Mouse (Mus musculus) large intestine, adult 2 months (tissue): ENCODE results near the gene Plxnb1. TPM values are rescaled to one million over a fixed set of nuclear protein-coding genes. Genes with fewer than 3 reads are reported as not detected.
"Not testable (repeated sequence)": the region's sequence is repeated elsewhere in the genome, so short reads cannot be mapped to it uniquely, and the experiment has no call there.

Source experiments
- DNase-seq: peaks from one replicate; pipeline ENCODE4 v3.0.0-alpha.2; 2012; ENCODE audit warnings: low read depth, low spot score
- WGBS: fragments of 180-500 bp; shearing (Covaris S2); methylation state at CpG from one replicate; pipeline ENCODE4 v1.1.7; 2018; 5-methylcytosine and 5-hydroxymethylcytosine counted together
- polyA plus RNA-seq: library from polyadenylated mRNA; depleted of rRNA; stranded (reverse); fragments of >200 nt; gene quantifications from 2 replicates; pipeline ENCODE4 v1.2.3, GENCODE M21; 2012; rRNA removed

Gene Plxnb1
- polyA plus RNA-seq, 1 experiment = 2.5 TPM

DNA sequence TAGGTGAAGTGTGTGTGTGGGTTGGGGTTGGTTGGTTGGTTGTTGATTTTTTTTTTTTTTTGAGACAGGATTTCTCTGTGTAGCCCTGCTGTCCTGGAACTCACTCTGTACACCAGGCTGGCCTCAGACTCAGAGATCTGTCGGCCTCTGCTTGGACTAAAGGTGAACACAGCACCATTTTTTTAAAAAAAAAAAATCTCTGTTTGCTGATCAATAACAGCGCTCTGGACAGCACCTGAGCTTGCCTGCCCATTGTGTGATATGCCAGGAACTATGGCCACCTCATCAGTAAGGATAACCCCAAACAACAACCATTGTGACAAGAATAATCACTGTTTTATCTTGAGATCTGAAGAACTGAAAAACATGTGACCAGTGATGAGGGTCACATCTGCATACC, 29.9 kb downstream of the Plxnb1 start:
- WGBS = 74% methylated on average over 2 of the region's 2 CpGs
- DNase-seq = no peak

DNA sequence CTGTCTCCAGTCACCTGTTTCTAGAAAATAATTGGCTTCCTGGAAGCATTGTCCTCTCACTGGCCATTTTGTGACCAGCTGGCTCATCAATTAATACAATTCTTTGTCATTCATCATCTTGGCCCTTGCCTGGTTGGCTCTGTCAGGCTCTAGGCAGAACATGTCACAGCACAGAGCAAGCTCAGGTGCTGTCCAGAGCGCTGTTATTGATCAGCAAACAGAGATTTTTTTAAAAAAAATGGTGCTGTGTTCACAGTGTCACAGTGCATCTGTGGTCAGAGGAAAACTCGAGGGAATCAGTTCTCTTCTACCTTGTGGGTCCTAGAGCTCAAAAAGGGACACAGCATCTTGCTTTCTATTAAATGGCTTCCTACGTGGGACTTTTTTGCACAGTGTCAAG, 30.3 kb downstream of the Plxnb1 start:
- DNase-seq = no peak
- WGBS = 68% methylated on average over 3 of the region's 3 CpGs

DNA sequence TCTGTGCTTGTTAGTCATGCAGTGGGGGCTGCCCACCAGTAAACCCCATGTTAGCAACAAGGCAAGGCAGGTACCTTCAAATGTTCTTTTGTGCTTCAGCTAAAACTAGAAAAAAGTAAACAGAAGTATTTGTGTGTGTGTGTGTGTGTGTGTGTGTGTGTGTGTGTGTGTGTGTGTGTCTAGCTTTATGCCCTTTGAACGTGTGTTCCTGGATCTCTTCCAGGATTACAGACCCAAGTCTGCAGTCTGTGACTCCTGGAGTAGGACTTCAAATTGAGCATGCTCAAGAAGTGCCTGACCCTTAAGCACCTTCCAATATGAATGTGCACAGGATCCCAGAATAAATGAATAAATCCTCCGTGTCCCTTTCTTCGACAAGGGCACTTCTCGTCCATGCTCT, 31.9 kb downstream of the Plxnb1 start:
- WGBS = 67% methylated on average over 4 of the region's 4 CpGs
- no peak for DNase-seq

- no peak for DNase-seq
- WGBS = 32% methylated on average over 3 of the region's 3 CpGs
Observed at GRCm38 (mm10) chr9:109128211-109128610, 33.0 kb downstream of the Plxnb1 start.

DNA sequence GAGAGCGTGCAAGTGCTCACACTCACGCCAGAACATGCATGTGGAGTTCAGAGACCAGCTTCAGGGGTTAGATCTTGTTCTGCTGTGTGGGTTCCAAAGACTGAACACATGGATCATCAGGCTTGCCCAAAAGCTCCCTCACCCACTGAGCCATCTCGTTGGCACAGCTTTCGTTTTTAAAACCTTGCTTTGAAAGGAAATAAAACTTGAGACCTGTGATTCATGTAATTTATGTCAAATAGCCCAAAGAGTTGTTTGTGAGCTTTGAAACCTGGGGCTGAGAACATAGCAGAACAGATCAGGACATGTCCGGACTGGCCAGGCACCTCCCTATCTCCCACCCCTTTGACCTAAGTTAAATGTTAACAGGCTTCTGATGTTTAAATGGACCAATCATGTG, 34.9 kb downstream of the Plxnb1 start:
- DNase-seq = no peak
- 70% methylated on average over 5 of the region's 5 CpGs for WGBS

DNA sequence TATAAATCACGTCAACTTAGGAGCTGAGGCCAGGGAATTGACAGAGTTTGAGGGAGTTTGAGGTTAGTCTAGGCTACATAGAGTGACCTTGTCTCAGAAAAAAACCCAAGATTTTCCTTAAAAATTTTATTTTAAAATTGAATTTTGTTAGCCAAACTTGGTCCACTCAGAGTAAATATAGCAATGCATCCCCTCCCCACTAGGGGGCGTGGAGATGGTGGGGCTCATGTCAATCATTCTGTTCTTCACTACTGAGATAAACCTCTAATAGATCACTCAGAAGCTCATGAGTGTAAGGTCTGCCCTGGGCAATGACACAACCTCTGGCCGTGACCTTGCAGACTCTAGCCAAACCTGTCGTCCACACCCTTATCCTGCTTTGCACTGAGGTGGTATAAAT, 45.2 kb downstream of the Plxnb1 start:
- not testable (repeated sequence) for DNase-seq
- WGBS = 60% methylated on average over 4 of the region's 4 CpGs

- 67% methylated on average over 3 of the region's 3 CpGs for WGBS
- DNase-seq = no peak
Observed at GRCm38 (mm10) chr9:109161941-109162340, 66.8 kb downstream of the Plxnb1 start, which contains the start of gene Fbxw21. TSS of gene Fbxw21 (minus strand) at chr9:109162041.

GRCm38 (mm10) chr9:109167316-109167715, 72.1 kb downstream of the Plxnb1 start:
- no peak for DNase-seq

Other genes with a start within 250 kb of the Plxnb1 start
- gene Slc26a6, start 242.1 kb upstream of the Plxnb1 start, polyA plus RNA-seq = 598 and 654 TPM in 2 replicates
- 6.7 and 9.8 TPM in 2 replicates for gene Tmem89, start 180.8 kb upstream of the Plxnb1 start, polyA plus RNA-seq
- 866 and 953 TPM in 2 replicates for gene Uqcrc1, start 158.8 kb upstream of the Plxnb1 start, polyA plus RNA-seq
- gene Col7a1, start 141.8 kb upstream of the Plxnb1 start, polyA plus RNA-seq = 1.0 and 1.3 TPM in 2 replicates
- 0.09 and 0.25 TPM in 2 replicates for gene Ucn2, start 109.4 kb upstream of the Plxnb1 start, polyA plus RNA-seq
- 68.2 and 119 TPM in 2 replicates for gene Pfkfb4, start 103.6 kb upstream of the Plxnb1 start, polyA plus RNA-seq
- 334 and 413 TPM in 2 replicates for gene Shisa5, start 56.8 kb upstream of the Plxnb1 start, polyA plus RNA-seq
- 65.2 and 93.3 TPM in 2 replicates for gene Trex1, start 35.7 kb upstream of the Plxnb1 start, polyA plus RNA-seq
- gene Atrip, start 21.3 kb upstream of the Plxnb1 start, polyA plus RNA-seq = 11.7 and 13.7 TPM in 2 replicates
- 11.3 and 12.1 TPM in 2 replicates for gene Ccdc51, start 12.9 kb upstream of the Plxnb1 start, polyA plus RNA-seq
- gene Tma7, start 12.8 kb upstream of the Plxnb1 start, polyA plus RNA-seq = 48.8 and 51.7 TPM in 2 replicates
- gene Fbxw21, start 66.7 kb downstream of the Plxnb1 start, polyA plus RNA-seq = not detected in 2 replicates
- gene Fbxw13, start 100.6 kb downstream of the Plxnb1 start, polyA plus RNA-seq = not detected in 2 replicates
- not detected in 2 replicates for gene Fbxw20, start 139.4 kb downstream of the Plxnb1 start, polyA plus RNA-seq
- gene Fbxw14, start 192.3 kb downstream of the Plxnb1 start, polyA plus RNA-seq = not detected in 2 replicates
- gene Fbxw28, start 244.3 kb downstream of the Plxnb1 start, polyA plus RNA-seq = not detected in 2 replicates